Mouse (Mus musculus) myocyte (in vitro differentiated cells): Measurements from ENCODE around the gene Pign. TPM values are rescaled to one million over a fixed set of nuclear protein-coding genes. Genes with fewer than 3 reads are reported as not detected.

Experiments used
- H3K27me3 ChIP-seq: one replicate; pipeline ENCODE4 v1.6.1; 2011; ENCODE audit not compliant: control insufficient read depth, insufficient read depth, insufficient read length
- H3K36me3 ChIP-seq: one replicate; pipeline ENCODE4 v1.6.1; 2011; ENCODE audit not compliant: control insufficient read depth, insufficient read depth
- H3K4me2 ChIP-seq: one replicate; pipeline ENCODE4 v1.6.1; 2011; ENCODE audit warnings: low read depth, control low read depth
- H3K4me3 ChIP-seq: one replicate; pipeline ENCODE4 v1.5.1; 2011; ENCODE audit warnings: mild to moderate bottlenecking, control low read depth, moderate library complexity
- H3K79me2 ChIP-seq: one replicate; pipeline ENCODE4 v1.6.1; 2011; ENCODE audit not compliant: control insufficient read depth, insufficient read depth
- H3ac ChIP-seq: one replicate; pipeline ENCODE4 v1.6.1; 2011; ENCODE audit not compliant: control insufficient read depth, insufficient read length
- CEBPB ChIP-seq: IDR thresholded peaks from 2 replicates; pipeline ENCODE4 v1.6.1; 2011; ENCODE audit warnings: mild to moderate bottlenecking, moderate library complexity; ENCODE audit not compliant: poor library complexity, insufficient read depth, severe bottlenecking
- E2F4 ChIP-seq: IDR thresholded peaks from one replicate; pipeline ENCODE4 v1.6.1; 2011; ENCODE audit warnings: mild to moderate bottlenecking, control low read depth, moderate library complexity; ENCODE audit not compliant: insufficient read depth
- MAX ChIP-seq: IDR thresholded peaks from one replicate; pipeline ENCODE4 v1.6.1; 2011; ENCODE audit warnings: low read depth, mild to moderate bottlenecking, control low read depth
- MYOD1 ChIP-seq, 3 experiments: IDR thresholded peaks; one replicate each; pipeline ENCODE4 v1.6.1; 2011; ENCODE audit warnings: control low read depth in 2 of 3, low read depth in 2 of 3, mild to moderate bottlenecking in 2 of 3, moderate library complexity in 1 of 3; ENCODE audit not compliant: insufficient read length in 2 of 3, control insufficient read depth in 1 of 3
- MYOG ChIP-seq, 3 experiments: IDR thresholded peaks; one replicate each; pipeline ENCODE4 v1.6.1; 2011; ENCODE audit warnings: control low read depth in 2 of 3, low read depth in 2 of 3, mild to moderate bottlenecking in 2 of 3; ENCODE audit not compliant: insufficient read length in 2 of 3, control insufficient read depth in 1 of 3, insufficient read depth in 1 of 3
- POLR2A ChIP-seq: IDR thresholded peaks from one replicate; pipeline ENCODE4 v1.6.1; 2011; ENCODE audit warnings: low read depth, mild to moderate bottlenecking, control low read depth, moderate library complexity; ENCODE audit not compliant: insufficient read length
- POLR2AphosphoS2 ChIP-seq: IDR thresholded peaks from one replicate; pipeline ENCODE4 v1.6.1; 2011; ENCODE audit warnings: low read depth, control low read depth; ENCODE audit not compliant: insufficient read length
- REST ChIP-seq: IDR thresholded peaks from one replicate; pipeline ENCODE4 v1.6.1; 2011; ENCODE audit warnings: mild to moderate bottlenecking, control low read depth, moderate library complexity; ENCODE audit not compliant: insufficient read depth, insufficient read length
- SRF ChIP-seq: IDR thresholded peaks from one replicate; pipeline ENCODE4 v1.6.1; 2011; ENCODE audit warnings: low read depth; ENCODE audit not compliant: control insufficient read depth, insufficient read length
- TCF12 ChIP-seq: IDR thresholded peaks from one replicate; pipeline ENCODE4 v1.6.1; 2011; ENCODE audit warnings: mild to moderate bottlenecking, control low read depth; ENCODE audit not compliant: poor library complexity, insufficient read depth, severe bottlenecking
- TCF3 ChIP-seq: IDR thresholded peaks from one replicate; pipeline ENCODE4 v1.6.1; 2011; ENCODE audit warnings: low read depth, control low read depth; ENCODE audit not compliant: insufficient read length
- USF1 ChIP-seq: IDR thresholded peaks from one replicate; pipeline ENCODE4 v1.6.1; 2011; ENCODE audit warnings: low read depth, mild to moderate bottlenecking, control low read depth, moderate library complexity
- polyA plus RNA-seq: library from polyadenylated mRNA; unstranded; fragments of >200 nt; fragmentation: generic; extraction: Trizol; gene quantifications from one replicate; pipeline ENCODE4 v1.2.1, GENCODE M21; 2012; ENCODE audit warnings: missing spikeins

The Pign gene
- polyA plus RNA-seq, 1 experiment = 9.3 TPM

- no peak for TF ChIP-seq POLR2AphosphoS2
- H3K4me3 ChIP-seq = no peak overlapping the region
Measured at GRCm38 (mm10) chr1:105582800-105583199, 80.7 kb downstream of the Pign start.

DNA sequence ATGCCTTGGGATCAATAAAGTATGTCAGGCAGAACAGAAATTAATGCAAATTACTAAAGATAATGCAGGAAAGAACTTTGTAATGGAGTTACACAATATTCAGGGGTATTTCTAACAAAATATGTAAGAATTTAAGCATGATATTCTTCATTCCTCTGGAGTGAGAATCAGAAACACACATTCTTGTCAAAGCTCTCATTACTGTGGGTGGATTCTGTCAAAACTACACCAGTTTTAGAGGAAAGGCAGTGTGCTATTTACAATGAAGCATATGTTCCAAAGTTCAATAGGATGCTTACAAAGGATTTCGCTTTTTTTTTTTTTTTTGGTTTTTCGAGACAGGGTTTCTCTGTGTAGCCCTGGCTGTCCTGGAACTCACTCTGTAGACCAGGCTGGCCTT is 82.6 kb downstream of the Pign start:
- Histone ChIP-seq H3K79me2 (no peaks in the 10 kb centered on the region), H3K4me3 (no peak overlapping the region), H3K36me3 (peaks cover 9% of the 10 kb centered on the region), H3K27me3 (no peaks in the 10 kb centered on the region), H3K4me2 (no peak overlapping the region), H3ac (no peak overlapping the region)
- TF ChIP-seq MYOG (IDR thresholded peaks at IDR 0.05; ENCODE audit: control insufficient read depth in 1 of 3, insufficient read depth in 1 of 3, insufficient read length in 2 of 3, low read depth in 2 of 3) = no peak
- no peak for TF ChIP-seq E2F4
- no peak for TF ChIP-seq USF1
- TF ChIP-seq TCF12 = no peak
- no peak for TF ChIP-seq MAX
- no peak for TF ChIP-seq SRF
- no peak for TF ChIP-seq POLR2AphosphoS2
- TF ChIP-seq REST = no peak
- TF ChIP-seq POLR2A = no peak
- TF ChIP-seq TCF3 = no peak
- TF ChIP-seq CEBPB = no peak
- no peak for TF ChIP-seq MYOD1 (IDR thresholded peaks at IDR 0.05; ENCODE audit: control insufficient read depth in 1 of 3, insufficient read length in 2 of 3, low read depth in 2 of 3)

More at GRCm38 (mm10) chr1:105582800-105583199, 80.7 kb downstream of the Pign start:
- peaks cover 9% of the 10 kb centered on the region for H3K36me3 ChIP-seq
- no peaks in the 10 kb centered on the region for H3K79me2 ChIP-seq
- no peak overlapping the region for H3K4me2 ChIP-seq
- no peaks in the 10 kb centered on the region for H3K27me3 ChIP-seq
- no peak overlapping the region for H3ac ChIP-seq

DNA sequence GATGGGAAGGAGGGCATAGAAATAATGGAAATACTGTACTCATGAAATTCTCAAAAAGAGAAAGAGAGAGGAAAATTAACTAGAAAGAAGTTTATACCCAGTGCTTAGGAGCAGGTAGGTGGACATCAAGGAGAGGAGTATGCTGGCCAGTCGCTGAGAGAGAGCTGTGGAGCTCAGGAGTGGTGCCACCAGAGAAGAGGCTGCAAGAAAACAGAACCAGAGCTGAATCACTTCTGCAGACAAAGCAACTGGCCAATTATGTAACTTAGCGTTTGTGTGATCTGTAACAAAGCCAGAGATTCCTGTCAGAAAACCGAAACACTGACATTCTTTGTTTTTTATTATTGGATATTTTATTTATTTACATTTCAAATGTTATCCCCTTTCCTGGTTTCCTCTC is 97.4 kb downstream of the Pign start:
- H3ac ChIP-seq = no peak overlapping the region
- TF ChIP-seq MAX (no peak), TCF3 (no peak), MYOG (IDR thresholded peaks at IDR 0.05; ENCODE audit: control insufficient read depth in 1 of 3, insufficient read depth in 1 of 3, insufficient read length in 2 of 3, low read depth in 2 of 3) (no peak), E2F4 (no peak), REST (no peak), POLR2AphosphoS2 (no peak), CEBPB (no peak), MYOD1 (IDR thresholded peaks at IDR 0.05; ENCODE audit: control insufficient read depth in 1 of 3, insufficient read length in 2 of 3, low read depth in 2 of 3) (no peak), TCF12 (no peak), SRF (no peak)
- H3K79me2 ChIP-seq = no peaks in the 10 kb centered on the region
- no peaks in the 10 kb centered on the region for H3K27me3 ChIP-seq
- H3K36me3 ChIP-seq = peaks cover 7% of the 10 kb centered on the region
- no peak overlapping the region for H3K4me2 ChIP-seq
- no peak overlapping the region for H3K4me3 ChIP-seq

DNA sequence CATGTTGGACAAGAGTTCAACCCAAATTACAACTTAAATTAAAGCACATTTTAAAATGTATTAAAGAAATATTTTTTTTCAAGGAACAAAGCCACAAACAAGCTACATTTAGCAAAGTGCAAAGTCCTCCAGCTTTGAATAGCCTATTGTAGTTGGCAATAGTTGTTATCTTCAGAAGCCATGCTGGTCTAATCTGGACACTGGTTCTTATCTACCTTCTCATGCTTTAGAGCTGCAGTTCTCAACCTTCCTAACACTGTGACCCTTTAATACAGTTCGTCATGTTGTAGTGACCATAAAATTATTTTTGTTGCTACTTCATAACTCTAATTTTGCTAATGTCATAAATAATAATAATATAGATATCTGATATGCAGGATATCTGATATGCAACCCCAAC is 99.2 kb downstream of the Pign start:
- H3K36me3 ChIP-seq = peaks cover 7% of the 10 kb centered on the region
- H3K4me3 ChIP-seq = no peak overlapping the region
- H3ac ChIP-seq = no peak overlapping the region
- H3K27me3 ChIP-seq = no peaks in the 10 kb centered on the region
- H3K4me2 ChIP-seq = no peak overlapping the region
- H3K79me2 ChIP-seq = no peaks in the 10 kb centered on the region
- TF ChIP-seq USF1 = no peak
- TF ChIP-seq TCF3 = no peak
- TF ChIP-seq POLR2AphosphoS2 = no peak

GRCm38 (mm10) chr1:105563821-105564220 is 99.7 kb downstream of the Pign start:
- Histone ChIP-seq H3K79me2 (no peaks in the 10 kb centered on the region), H3ac (no peak overlapping the region), H3K4me3 (no peak overlapping the region), H3K36me3 (peaks cover 7% of the 10 kb centered on the region), H3K4me2 (no peak overlapping the region), H3K27me3 (no peaks in the 10 kb centered on the region)
- TF ChIP-seq USF1 (no peak), POLR2AphosphoS2 (no peak), MAX (no peak), CEBPB (no peak), TCF3 (no peak), SRF (no peak), TCF12 (no peak), MYOG (IDR thresholded peaks at IDR 0.05; ENCODE audit: control insufficient read depth in 1 of 3, insufficient read depth in 1 of 3, insufficient read length in 2 of 3, low read depth in 2 of 3) (no peak), REST (no peak), POLR2A (no peak), E2F4 (no peak)
